In the genomic region with DNA sequence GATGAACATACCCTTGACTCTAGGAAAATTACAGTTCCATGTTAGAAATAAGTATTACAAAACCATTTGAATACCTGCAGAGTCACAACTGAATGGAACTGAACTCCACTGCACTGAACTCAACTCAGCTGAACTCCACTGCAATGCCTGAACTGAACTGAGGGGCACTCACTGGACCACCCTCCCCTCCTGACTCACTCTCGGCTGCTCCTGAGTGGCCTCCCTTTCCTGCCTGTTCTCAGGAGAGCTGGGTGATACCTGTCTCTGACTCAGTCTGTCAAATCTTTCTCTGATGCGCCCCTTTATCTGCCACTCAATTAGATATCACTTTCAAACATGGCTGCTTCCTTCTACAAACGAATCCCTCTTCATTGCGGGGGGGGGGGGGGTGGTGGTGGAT, we compare ENCODE assay signal across 22 mouse cellular contexts. TPM values are rescaled to one million over a fixed set of nuclear protein-coding genes. Genes with fewer than 3 reads are reported as not detected.
DNase-seq lines count a peak whose midpoint lies in the region; ATAC-seq and TF ChIP-seq lines count a peak whose summit lies in the region.
"Had no signal": no experiment of that assay in that cellular context is flagged by ENCODE, and none has a peak within 500 bp of the region (broad histone marks: within the 10 kb centered on the region; RNA-seq: fewer than 3 reads in every experiment).

No protein-coding gene starts in this region.

- H3K27me3 ChIP-seq in midbrain, embryonic 11.5 days (ENCODE audit: control insufficient read depth, insufficient read depth, low read length) = no peaks in the 10 kb centered on the region
- no peaks in the 10 kb centered on the region for H3K27me3 ChIP-seq in midbrain, embryonic 14.5 days (ENCODE audit: control insufficient read depth, insufficient read depth, low read length)
- H3K27me3 ChIP-seq in ES-Bruce4 (ENCODE audit: control insufficient read depth, insufficient read depth, low read length, poor library complexity, severe bottlenecking) (no peaks in the 10 kb centered on the region), MEL (ENCODE audit: control insufficient read depth in 1 of 2, insufficient read depth in 2 of 2, low read length in 2 of 2) (peaks cover 0 to 4% of the 10 kb centered on the region in 2 experiments; a peak in 3 of 4 replicates)
- H3K27me3 ChIP-seq in hindbrain, embryonic 14.5 days (ENCODE audit: control insufficient read depth, insufficient read depth, low read length) = no peaks in the 10 kb centered on the region
- H3K27me3 ChIP-seq: embryonic facial prominence, embryonic 12.5 days; forebrain, embryonic 12.5 days had no signal

- no peak overlapping the region for H3K4me2 ChIP-seq in midbrain, embryonic 11.5 days
- no peak overlapping the region for H3K4me2 ChIP-seq in midbrain, embryonic 14.5 days (ENCODE audit: low read length)
- no peak overlapping the region for H3K4me2 ChIP-seq in hindbrain, embryonic 14.5 days (replicated peaks)
- H3K4me2 ChIP-seq: embryonic facial prominence, embryonic 12.5 days; forebrain, embryonic 12.5 days had no signal

- DNase-seq in midbrain, embryonic 11.5 days (ENCODE audit: low spot score, missing footprints) = peak; percentile 82
- no peak for DNase-seq in midbrain, embryonic 14.5 days
- peak; percentile 30 for DNase-seq in MEL (ENCODE audit: low read depth, low spot score)
- DNase-seq in naive thymus-derived CD4-positive, alpha-beta T cell, adult 2 months (ENCODE audit: low read depth) = peak; percentile 10
- no peak for DNase-seq in right cerebral cortex, adult 2 months (ENCODE audit: low spot score in 2 of 2)
- no peak for DNase-seq in hindbrain, embryonic 14.5 days (ENCODE audit: low spot score)
- DNase-seq: adrenal gland, adult 2 months; cerebellum, adult 11-12 months had no signal

- WGBS in midbrain, embryonic 11.5 days = 70% methylated on average over 3 of the region's 4 CpGs
- 52% methylated on average over 4 of the region's 4 CpGs for WGBS in midbrain, embryonic 14.5 days
- 66% methylated on average over 4 of the region's 4 CpGs for WGBS in hindbrain, embryonic 14.5 days

- no peaks in the 10 kb centered on the region for H3K36me3 ChIP-seq in midbrain, embryonic 11.5 days (ENCODE audit: control insufficient read depth, insufficient read depth, low read length)
- H3K36me3 ChIP-seq in midbrain, embryonic 14.5 days (ENCODE audit: control insufficient read depth, insufficient read depth, low read length) = no peaks in the 10 kb centered on the region
- H3K36me3 ChIP-seq in ES-Bruce4 (ENCODE audit: control insufficient read depth, insufficient read depth, low read length, poor library complexity, severe bottlenecking) = no peaks in the 10 kb centered on the region
- peaks cover 0 to 2% of the 10 kb centered on the region in 2 experiments; a peak in 1 of 4 replicates for H3K36me3 ChIP-seq in MEL (ENCODE audit: control insufficient read depth in 1 of 2, insufficient read depth in 2 of 2, low read length in 2 of 2)
- no peaks in the 10 kb centered on the region for H3K36me3 ChIP-seq in hindbrain, embryonic 14.5 days (replicated peaks; ENCODE audit: control insufficient read depth, insufficient read depth)
- H3K36me3 ChIP-seq: embryonic facial prominence, embryonic 10.5 days; embryonic facial prominence, embryonic 12.5 days; forebrain, embryonic 10.5 days; forebrain, embryonic 12.5 days; G1E had no signal

- no peak for ATAC-seq in midbrain, embryonic 11.5 days (ENCODE audit: low FRiP score)
- no peak for ATAC-seq in midbrain, embryonic 14.5 days (ENCODE audit: low FRiP score, low TSS enrichment)
- ATAC-seq in erythroid progenitor cell, adult 5-6 weeks (replicated peaks; ENCODE audit: low FRiP score, poor library complexity, severe bottlenecking) = no peak
- ATAC-seq in hindbrain, embryonic 14.5 days (ENCODE audit: low FRiP score) = no peak
- ATAC-seq: forebrain, embryonic 14.5 days; forebrain, embryonic 16.5 days had no signal

- H3K9me3 ChIP-seq in midbrain, embryonic 11.5 days (ENCODE audit: control insufficient read depth, low read length) = no peaks in the 10 kb centered on the region
- H3K9me3 ChIP-seq in midbrain, embryonic 14.5 days (ENCODE audit: control insufficient read depth, low read length) = no peaks in the 10 kb centered on the region
- H3K9me3 ChIP-seq in ES-Bruce4 (replicated peaks; ENCODE audit: control insufficient read depth, insufficient read depth, low read length, poor library complexity, severe bottlenecking) (no peaks in the 10 kb centered on the region), MEL (replicated peaks; ENCODE audit: insufficient read depth, low read length) (no peaks in the 10 kb centered on the region)
- H3K9me3 ChIP-seq in hindbrain, embryonic 14.5 days (ENCODE audit: control insufficient read depth, low read length) = no peaks in the 10 kb centered on the region
- H3K9me3 ChIP-seq: embryonic facial prominence, embryonic 10.5 days; embryonic facial prominence, embryonic 12.5 days; forebrain, embryonic 10.5 days; forebrain, embryonic 12.5 days; G1E had no signal

- H3K9ac ChIP-seq in midbrain, embryonic 11.5 days (ENCODE audit: low read length) = no peak overlapping the region
- H3K9ac ChIP-seq in midbrain, embryonic 14.5 days (replicated peaks; ENCODE audit: low read length) = no peak overlapping the region
- H3K9ac ChIP-seq in ES-Bruce4 (ENCODE audit: low read depth, poor library complexity, severe bottlenecking) (peak overlapping the region; percentile 21; the same call in 1 of the 2 replicates), MEL (ENCODE audit: control insufficient read depth, low read depth, low read length, poor library complexity, severe bottlenecking) (no peak overlapping the region)
- no peak overlapping the region for H3K9ac ChIP-seq in hindbrain, embryonic 14.5 days
- H3K9ac ChIP-seq: embryonic facial prominence, embryonic 12.5 days; forebrain, embryonic 12.5 days had no signal

- no peak for TF ChIP-seq RAD21 in MEL (IDR thresholded peaks at IDR 0.05; ENCODE audit: low read depth, low read length)

- H3K27ac ChIP-seq in midbrain, embryonic 11.5 days (ENCODE audit: low read depth, low read length) = no peak overlapping the region
- H3K27ac ChIP-seq in midbrain, embryonic 14.5 days (replicated peaks; ENCODE audit: low read depth, low read length) = no peak overlapping the region
- H3K27ac ChIP-seq in ES-Bruce4 (ENCODE audit: insufficient read depth, low read length) (peak overlapping the region; percentile 41), MEL (ENCODE audit: control insufficient read depth, low read depth, low read length) (no peak overlapping the region)
- no peak overlapping the region for H3K27ac ChIP-seq in hindbrain, embryonic 14.5 days
- H3K27ac ChIP-seq: embryonic facial prominence, embryonic 10.5 days; embryonic facial prominence, embryonic 12.5 days; forebrain, embryonic 10.5 days; forebrain, embryonic 12.5 days had no signal

- TF ChIP-seq POLR2A in ES-Bruce4 (IDR thresholded peaks at IDR 0.05; ENCODE audit: insufficient read depth, low read length) = no peak
- TF ChIP-seq POLR2A in MEL (IDR thresholded peaks at IDR 0.05; ENCODE audit: control insufficient read depth in 1 of 2, insufficient read depth in 1 of 2, low read depth in 1 of 2, low read length in 2 of 2, poor library complexity in 1 of 2) = no peak

- TF ChIP-seq EP300 in ES-Bruce4 (IDR thresholded peaks at IDR 0.05; ENCODE audit: insufficient read depth, low read depth, low read length) = 0 out of 2 replicates have a peak, but pooled peaks have one; percentile 11
- no peak for TF ChIP-seq EP300 in MEL (IDR thresholded peaks at IDR 0.05; ENCODE audit: low read depth in 1 of 2, low read length in 2 of 2)

- no peak overlapping the region for H3K4me3 ChIP-seq in midbrain, embryonic 11.5 days (ENCODE audit: low read depth, low read length)
- no peak overlapping the region for H3K4me3 ChIP-seq in midbrain, embryonic 14.5 days (replicated peaks; ENCODE audit: low read depth, low read length)
- H3K4me3 ChIP-seq in ES-Bruce4 (ENCODE audit: low read depth, low read length) (no peak overlapping the region), MEL (ENCODE audit: control insufficient read depth in 1 of 2, insufficient read depth in 1 of 2, low read depth in 2 of 2, low read length in 2 of 2) (no peak overlapping the region)
- H3K4me3 ChIP-seq in hindbrain, embryonic 14.5 days (replicated peaks; ENCODE audit: low read length) = no peak overlapping the region
- H3K4me3 ChIP-seq: embryonic facial prominence, embryonic 10.5 days; embryonic facial prominence, embryonic 12.5 days; forebrain, embryonic 10.5 days; forebrain, embryonic 12.5 days had no signal

- no peaks in the 10 kb centered on the region for H3K4me1 ChIP-seq in midbrain, embryonic 11.5 days (ENCODE audit: control insufficient read depth, insufficient read depth, low read length)
- no peaks in the 10 kb centered on the region for H3K4me1 ChIP-seq in midbrain, embryonic 14.5 days (ENCODE audit: control insufficient read depth, insufficient read depth, low read length)
- H3K4me1 ChIP-seq in ES-Bruce4 (ENCODE audit: control insufficient read depth, insufficient read depth, low read length) (peaks cover under 1% of the 10 kb centered on the region), MEL (ENCODE audit: control insufficient read depth in 1 of 2, insufficient read depth in 2 of 2, low read length in 2 of 2) (0 out of 4 replicates have a peak, but pooled peaks cover 0 to 2% of the 10 kb centered on the region in 2 experiments)
- no peaks in the 10 kb centered on the region for H3K4me1 ChIP-seq in hindbrain, embryonic 14.5 days (replicated peaks; ENCODE audit: control insufficient read depth, insufficient read depth, low read length)
- H3K4me1 ChIP-seq: embryonic facial prominence, embryonic 12.5 days had no signal

- TF ChIP-seq CTCF in ES-Bruce4 (IDR thresholded peaks at IDR 0.05; ENCODE audit: low read depth, low read length) (no peak), MEL (IDR thresholded peaks at IDR 0.05 in 2 of 3, conservative IDR thresholded peaks at IDR 0.05 in 1 of 3; ENCODE audit: control insufficient read depth in 1 of 3, insufficient read depth in 1 of 3, low read depth in 2 of 3, low read length in 3 of 3, poor library complexity in 1 of 3, severe bottlenecking in 1 of 3) (no peak)

- no peaks in the 10 kb centered on the region for H3K79me2 ChIP-seq in MEL (ENCODE audit: control insufficient read depth, insufficient read depth, low read length, poor library complexity)

RNA-seq across cellular contexts. Expression of a gene that starts 11.3 kb away (rescaled TPM):
- 44.4 and 49.4 TPM in 2 replicates for polyA plus RNA-seq in midbrain, embryonic 11.5 days (2014; fragmentation: Nextera tagmentation; extraction: Ambion mirVana)
- 65.9 and 71.8 TPM in 2 replicates for polyA plus RNA-seq in midbrain, embryonic 14.5 days (2014; fragmentation: Nextera tagmentation; extraction: Ambion mirVana)
- 34.7 and 34.9 TPM in 2 replicates for polyA plus RNA-seq in ES-Bruce4 (2011; ENCODE audit: insufficient read depth, insufficient read length, low read depth, missing spikeins)
- 28.7 and 33.1 TPM in 2 replicates for total RNA-seq in MEL (2012; rRNA removed)
- 10 to 100 TPM in 1 of 2 experiments, not detected in 1; 38.2 TPM for polyA plus RNA-seq in MEL (2012; ENCODE audit: insufficient read depth in 1 of 2, insufficient read length in 2 of 2, low read depth in 1 of 2, low replicate concordance in 2 of 2, missing spikeins in 1 of 2)
- 8.8 and 28.8 TPM in 2 replicates for total RNA-seq in erythroid progenitor cell, adult 5-6 weeks (2015; ENCODE audit: low replicate concordance)
- 4.2 and 8.1 TPM in 2 replicates for total RNA-seq in erythroid progenitor cell, adult 5-6 weeks (2017; ENCODE audit: low replicate concordance)
- polyA plus RNA-seq in hindbrain, embryonic 14.5 days (2014; fragmentation: Nextera tagmentation; extraction: Ambion mirVana) = 66.2 and 66.8 TPM in 2 replicates

RNA-seq across cellular contexts. Expression of a gene that starts 12.8 kb away (rescaled TPM):
- 12.7 TPM in 2 replicates for polyA plus RNA-seq in midbrain, embryonic 11.5 days (2014; fragmentation: Nextera tagmentation; extraction: Ambion mirVana)
- 98.5 and 102 TPM in 2 replicates for polyA plus RNA-seq in midbrain, embryonic 14.5 days (2014; fragmentation: Nextera tagmentation; extraction: Ambion mirVana)
- polyA plus RNA-seq in ES-Bruce4 (2011; ENCODE audit: insufficient read depth, insufficient read length, low read depth, missing spikeins) (0.81 and 1.8 TPM in 2 replicates), MEL (2012; ENCODE audit: insufficient read depth in 1 of 2, insufficient read length in 2 of 2, low read depth in 1 of 2, low replicate concordance in 2 of 2, missing spikeins in 1 of 2) (under 1 TPM in 1 of 2 experiments, not detected in 1; 0.52 TPM)
- total RNA-seq in MEL (2012; rRNA removed) = not detected in 2 replicates
- not detected in 2 replicates for total RNA-seq in erythroid progenitor cell, adult 5-6 weeks (2015; ENCODE audit: low replicate concordance)
- total RNA-seq in erythroid progenitor cell, adult 5-6 weeks (2017; ENCODE audit: low replicate concordance) = not detected in 2 replicates
- polyA plus RNA-seq in hindbrain, embryonic 14.5 days (2014; fragmentation: Nextera tagmentation; extraction: Ambion mirVana) = 98.1 and 125 TPM in 2 replicates
- total RNA-seq: G1E had no signal
- polyA plus RNA-seq: G1E had no signal

RNA-seq across cellular contexts. Expression of a gene that starts 41.2 kb away (rescaled TPM):
- polyA plus RNA-seq in midbrain, embryonic 11.5 days (2014; fragmentation: Nextera tagmentation; extraction: Ambion mirVana) = not detected in 2 replicates
- polyA plus RNA-seq in midbrain, embryonic 14.5 days (2014; fragmentation: Nextera tagmentation; extraction: Ambion mirVana) = not detected in 2 replicates
- polyA plus RNA-seq in ES-Bruce4 (2011; ENCODE audit: insufficient read depth, insufficient read length, low read depth, missing spikeins) = not detected in 2 replicates
- not detected in 2 replicates for total RNA-seq in MEL (2012; rRNA removed)
- polyA plus RNA-seq in MEL (2012; ENCODE audit: insufficient read depth in 1 of 2, insufficient read length in 2 of 2, low read depth in 1 of 2, low replicate concordance in 2 of 2, missing spikeins in 1 of 2) = not detected
- total RNA-seq in erythroid progenitor cell, adult 5-6 weeks (2015; ENCODE audit: low replicate concordance) = not detected in 2 replicates
- not detected in 2 replicates for total RNA-seq in erythroid progenitor cell, adult 5-6 weeks (2017; ENCODE audit: low replicate concordance)
- polyA plus RNA-seq in hindbrain, embryonic 14.5 days (2014; fragmentation: Nextera tagmentation; extraction: Ambion mirVana) = not detected in 2 replicates
- total RNA-seq: adrenal gland, adult 2 months; adrenal gland, postnatal 14 days; adrenal gland, postnatal 36 days; CH12.LX; G1E had no signal
- polyA plus RNA-seq: adrenal gland, adult 2 months; CD4-positive, CD25-positive, alpha-beta regulatory T cell, adult 4 months; embryonic facial prominence, embryonic 10.5 days; embryonic facial prominence, embryonic 12.5 days; embryonic facial prominence, embryonic 14.5 days; forebrain, embryonic 10.5 days; forebrain, embryonic 12.5 days; forebrain, embryonic 14.5 days; forebrain, embryonic 16.5 days; G1E had no signal

Comparison
In these comparisons a context has a peak if more than half of its experiments do, and no peak if none do; other contexts are left out.
1. DNase-seq: peak in midbrain, embryonic 11.5 days (single experiment), MEL (single experiment) and naive thymus-derived CD4-positive, alpha-beta T cell, adult 2 months (single experiment); none in midbrain, embryonic 14.5 days (single experiment), right cerebral cortex, adult 2 months (0 of 2) and hindbrain, embryonic 14.5 days (single experiment).